Mouse (Mus musculus) midbrain, embryonic 15.5 days (tissue): ENCODE results near the gene Tomm7. TPM values are rescaled to one million over a fixed set of nuclear protein-coding genes. Genes with fewer than 3 reads are reported as not detected.
"Not testable (repeated sequence)": the region's sequence is repeated elsewhere in the genome, so short reads cannot be mapped to it uniquely, and the experiment has no call there.

ENCODE experiments used
- ATAC-seq: fragments of 200-750 bp; cut with Nextera tagmentation; replicated peaks from 2 replicates; pipeline ENCODE4 v1.8.0; 2017; ENCODE audit warnings: moderate TSS enrichment
- H3K27ac ChIP-seq: fragments of 300-500 bp; sonication (generic); 2 replicates; pipeline ENCODE4 v1.5.1; 2015; ENCODE audit warnings: mild to moderate bottlenecking, inconsistent platforms
- H3K27me3 ChIP-seq: fragments of 300-500 bp; sonication (generic); replicated peaks from 2 replicates; pipeline ENCODE4 v1.6.1; 2015; ENCODE audit warnings: inconsistent platforms
- H3K36me3 ChIP-seq: fragments of 300-500 bp; sonication (generic); replicated peaks from 2 replicates; pipeline ENCODE4 v1.6.1; 2015; ENCODE audit warnings: inconsistent platforms
- H3K4me1 ChIP-seq: fragments of 300-500 bp; sonication (generic); 2 replicates; pipeline ENCODE4 v1.6.1; 2015; ENCODE audit warnings: inconsistent platforms
- H3K4me2 ChIP-seq: fragments of 300-500 bp; sonication (generic); 2 replicates; pipeline ENCODE4 v1.6.1; 2015; ENCODE audit warnings: inconsistent platforms, mild to moderate bottlenecking, moderate library complexity
- H3K4me3 ChIP-seq: fragments of 300-500 bp; sonication (generic); 2 replicates; pipeline ENCODE4 v1.5.1; 2015; ENCODE audit warnings: mild to moderate bottlenecking, inconsistent platforms
- H3K9ac ChIP-seq: fragments of 300-500 bp; sonication (generic); 2 replicates; pipeline ENCODE4 v1.6.1; 2015; ENCODE audit warnings: mild to moderate bottlenecking, inconsistent platforms
- H3K9me3 ChIP-seq: fragments of 300-500 bp; sonication (generic); 2 replicates; pipeline ENCODE4 v1.6.1; 2016; ENCODE audit warnings: inconsistent platforms
- WGBS: fragments of 180-500 bp; shearing (Covaris S2); methylation state at CpG from one replicate; pipeline ENCODE4 v1.1.7; 2015; ENCODE audit warnings: mixed read lengths; 5-methylcytosine and 5-hydroxymethylcytosine counted together
- polyA plus RNA-seq: library from polyadenylated mRNA; unstranded; fragments of >200 nt; fragmentation: Nextera tagmentation; extraction: Ambion mirVana; gene quantifications from 2 replicates; pipeline ENCODE4 v1.2.1, GENCODE M21; 2015

Tomm7 gene
- polyA plus RNA-seq, 1 experiment from 2014 or later: 68.8 TPM

DNA sequence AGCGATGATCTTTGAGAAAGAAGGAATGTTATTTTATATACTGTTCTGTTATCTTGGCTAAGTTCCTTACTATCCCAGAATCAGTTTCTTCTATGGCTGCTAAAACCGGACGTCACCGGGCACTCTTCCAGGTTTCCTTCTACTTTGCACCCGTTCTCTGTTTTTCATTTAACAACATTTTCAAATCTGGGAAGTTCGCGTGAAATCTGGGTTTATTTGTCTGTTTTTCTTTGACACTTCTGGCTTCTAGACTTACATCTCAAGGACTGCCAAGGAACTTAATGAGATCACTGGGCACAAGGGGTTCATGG, 525 bp upstream of the Tomm7 start:
- H3K4me3 ChIP-seq: peak overlapping the region; percentile 88
- peak; percentile 21; the same call in 1 of the 2 replicates for ATAC-seq
- H3K36me3 ChIP-seq: 0 out of 2 replicates have a peak, but pooled peaks cover 5% of the 10 kb centered on the region
- H3K9me3 ChIP-seq: no peaks in the 10 kb centered on the region
- WGBS: 34% methylated on average over 7 of the region's 7 CpGs
- peaks cover 21% of the 10 kb centered on the region for H3K4me1 ChIP-seq
- H3K27me3 ChIP-seq: no peaks in the 10 kb centered on the region
- H3K4me2 ChIP-seq: peak overlapping the region; percentile 68
- peak overlapping the region; percentile 90 for H3K9ac ChIP-seq
- H3K27ac ChIP-seq: peak overlapping the region; percentile 88

DNA sequence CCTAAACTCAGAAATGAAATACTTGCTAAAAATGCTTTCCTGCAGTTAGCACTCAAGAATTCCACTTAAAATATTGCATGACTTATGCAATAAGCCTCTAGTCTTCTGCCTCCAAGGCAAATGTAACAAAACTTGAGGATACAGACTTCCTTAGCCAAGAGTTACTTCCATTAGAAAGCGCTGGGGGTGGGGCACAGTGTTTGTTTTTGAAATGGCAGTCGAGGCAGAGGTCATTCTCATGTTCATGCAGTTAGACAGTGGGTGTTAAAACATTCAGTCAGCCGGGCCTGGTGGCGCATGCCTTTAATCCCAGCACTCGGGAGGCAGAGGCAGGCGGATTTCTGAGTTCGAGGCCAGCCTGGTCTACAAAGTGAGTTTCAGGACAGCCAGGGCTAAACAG, 5.8 kb downstream of the Tomm7 start:
- no peaks in the 10 kb centered on the region for H3K9me3 ChIP-seq
- no peaks in the 10 kb centered on the region for H3K27me3 ChIP-seq
- H3K9ac ChIP-seq: no peak overlapping the region
- no peak overlapping the region for H3K4me3 ChIP-seq
- WGBS: 91% methylated on average over 7 of the region's 7 CpGs
- no peak overlapping the region for H3K4me2 ChIP-seq
- H3K36me3 ChIP-seq: peaks cover 14% of the 10 kb centered on the region
- ATAC-seq: no peak
- no peak overlapping the region for H3K27ac ChIP-seq
- H3K4me1 ChIP-seq: peaks cover 11% of the 10 kb centered on the region

DNA sequence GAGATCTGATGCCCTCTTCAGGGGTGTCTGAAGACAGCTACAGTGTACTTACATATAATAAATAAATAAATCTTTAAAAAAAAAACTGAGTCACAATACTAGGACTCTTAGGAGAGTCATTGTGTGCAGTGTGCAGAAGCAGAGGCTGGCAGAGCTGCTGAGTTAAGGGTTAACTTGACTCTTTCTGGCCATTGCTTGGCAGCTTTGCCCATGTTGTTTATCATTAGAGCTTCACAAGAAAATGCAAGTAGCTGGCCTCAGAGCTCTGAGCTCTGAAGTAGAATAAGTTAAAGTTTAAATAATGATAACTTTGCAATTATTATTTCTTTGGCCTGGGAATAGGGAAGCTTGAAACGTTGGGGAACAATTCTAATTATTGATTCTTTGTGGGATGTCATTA, 8.3 kb downstream of the Tomm7 start:
- Histone ChIP-seq H3K27me3 (peaks cover 13% of the 10 kb centered on the region; the same call in 1 of the 2 replicates), H3K36me3 (peaks cover 11% of the 10 kb centered on the region)
- not testable (repeated sequence) for ATAC-seq, H3K4me2 ChIP-seq, H3K4me3 ChIP-seq, H3K9me3 ChIP-seq, H3K4me1 ChIP-seq, H3K27ac ChIP-seq, H3K9ac ChIP-seq
- WGBS: 68% methylated on average over 1 of the region's 1 CpGs

DNA sequence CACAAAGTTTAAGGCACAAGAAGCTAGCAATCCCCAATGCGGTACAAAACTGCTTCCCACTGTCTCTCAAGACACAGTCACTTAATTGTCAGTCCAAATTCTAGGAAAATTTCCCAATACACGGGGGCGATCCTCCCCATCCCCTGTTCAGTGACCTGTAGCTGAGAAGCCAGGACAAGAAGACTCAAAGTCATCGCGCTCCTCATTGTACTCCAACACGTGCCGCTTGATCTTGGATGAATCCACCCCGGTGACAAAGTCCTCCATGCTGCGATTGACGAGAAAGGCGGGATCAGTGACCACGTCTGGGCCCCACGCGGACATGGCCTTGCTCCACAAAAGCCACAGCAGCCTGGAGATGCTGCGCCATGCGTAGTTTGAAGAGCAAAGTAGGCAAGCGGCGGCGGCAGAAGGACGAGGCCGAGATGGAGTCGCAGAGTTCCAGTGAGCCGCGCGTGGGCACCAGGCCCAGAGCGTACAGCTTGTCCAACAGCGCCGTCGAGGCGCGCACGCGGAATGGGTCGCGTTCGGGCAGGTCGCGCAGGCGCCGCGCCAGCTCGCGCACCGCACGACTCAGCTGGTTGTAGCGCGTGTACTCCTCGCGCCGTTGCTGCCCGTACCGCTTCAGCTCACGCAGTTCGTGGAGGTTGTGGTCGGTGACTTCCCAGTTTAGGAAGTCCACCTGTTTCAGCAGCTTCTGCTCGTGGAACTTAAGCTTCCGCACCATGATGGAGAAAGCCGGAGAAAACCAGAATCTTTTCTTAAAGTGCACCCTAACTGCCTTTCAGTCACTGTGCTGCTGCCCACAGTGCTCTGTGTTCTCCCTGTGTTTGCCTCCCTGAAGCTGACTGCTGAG, 12.8 kb downstream of the Tomm7 start:
- ATAC-seq: no peak
- 49% methylated on average over 58 of the region's 58 CpGs for WGBS
- H3K4me1 ChIP-seq: no peaks in the 10 kb centered on the region
- H3K9ac ChIP-seq: no peak overlapping the region
- H3K27ac ChIP-seq: no peak overlapping the region
- no peaks in the 10 kb centered on the region for H3K9me3 ChIP-seq
- H3K27me3 ChIP-seq: peaks cover 13% of the 10 kb centered on the region; the same call in 1 of the 2 replicates
- no peaks in the 10 kb centered on the region for H3K36me3 ChIP-seq
- peak overlapping the region; percentile 34 for H3K4me2 ChIP-seq
- 0 out of 2 replicates have a peak overlapping the region, but pooled peaks have one; percentile 13 for H3K4me3 ChIP-seq

DNA sequence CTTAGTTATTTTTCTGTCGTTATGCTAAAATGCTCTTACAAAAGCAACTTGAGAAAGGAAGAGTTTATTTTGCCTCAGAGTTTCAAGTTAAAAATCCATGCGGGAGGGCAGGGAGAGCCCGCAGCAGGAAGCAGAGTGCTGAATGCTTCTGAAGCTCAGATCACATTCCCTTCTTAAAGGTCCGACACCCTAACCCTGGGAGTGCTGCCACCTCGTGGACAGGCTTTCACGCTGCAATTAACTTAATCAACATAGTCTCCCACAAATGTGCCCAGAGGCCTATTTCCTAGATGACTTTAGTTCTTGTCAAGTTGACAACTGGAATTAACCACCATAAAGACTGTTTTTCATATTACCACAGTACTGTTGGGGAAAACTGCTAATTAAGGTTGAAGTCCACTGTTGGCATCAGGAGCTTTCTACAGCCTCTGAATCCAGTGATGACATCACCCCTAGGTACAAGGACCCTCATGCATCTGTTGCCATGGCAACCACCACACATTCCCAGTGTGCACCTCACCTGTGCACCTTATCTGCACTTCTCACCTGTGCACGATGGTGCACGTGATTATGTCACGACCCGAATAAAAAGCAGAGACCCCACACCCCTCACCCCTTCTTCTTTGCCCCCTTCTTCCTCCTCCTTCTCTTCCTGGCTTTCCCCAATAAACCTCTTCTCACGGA, 17.5 kb downstream of the Tomm7 start:
- no peaks in the 10 kb centered on the region for H3K9me3 ChIP-seq
- no peaks in the 10 kb centered on the region for H3K4me1 ChIP-seq
- H3K4me3 ChIP-seq: no peak overlapping the region
- no peak overlapping the region for H3K4me2 ChIP-seq
- H3K9ac ChIP-seq: no peak overlapping the region
- H3K36me3 ChIP-seq: no peaks in the 10 kb centered on the region
- peaks cover 7% of the 10 kb centered on the region; the same call in 1 of the 2 replicates for H3K27me3 ChIP-seq
- 38% methylated on average over 11 of the region's 11 CpGs for WGBS
- no peak overlapping the region for H3K27ac ChIP-seq
- 0 out of 2 replicates have a peak, but pooled peaks have one; percentile 24 for ATAC-seq

DNA sequence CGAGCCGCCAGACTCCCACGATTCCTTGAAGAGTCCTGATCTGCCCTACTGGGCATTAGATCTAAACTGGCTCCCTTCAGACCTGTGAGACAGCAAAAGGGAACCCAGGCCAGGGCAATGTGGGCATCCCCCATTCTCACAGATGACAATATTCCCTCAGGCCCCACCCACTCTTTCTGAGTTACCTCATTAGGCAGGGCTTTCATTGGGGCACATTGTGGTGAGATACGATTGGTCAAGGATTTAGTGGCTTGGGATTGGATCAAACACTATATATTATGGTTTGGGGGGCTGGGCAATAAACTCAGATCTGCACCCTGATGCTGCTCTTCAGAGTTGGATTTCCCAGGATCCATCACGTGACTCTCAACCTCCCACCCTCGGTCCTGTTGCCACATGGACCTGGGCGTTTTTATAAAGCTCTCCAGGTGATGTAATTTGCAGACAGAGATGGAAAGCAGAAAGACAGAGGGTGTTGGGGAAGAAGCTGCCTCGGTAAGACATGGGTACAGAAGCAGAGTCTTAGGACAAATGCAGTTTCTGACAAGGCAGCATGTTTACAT, 19.7 kb downstream of the Tomm7 start:
- H3K27me3 ChIP-seq: no peaks in the 10 kb centered on the region
- no peak overlapping the region for H3K4me3 ChIP-seq
- H3K9ac ChIP-seq: no peak overlapping the region
- 79% methylated on average over 8 of the region's 8 CpGs for WGBS
- peaks cover 12% of the 10 kb centered on the region for H3K36me3 ChIP-seq
- ATAC-seq: no peak
- H3K9me3 ChIP-seq: no peaks in the 10 kb centered on the region
- H3K4me1 ChIP-seq: no peaks in the 10 kb centered on the region
- no peak overlapping the region for H3K4me2 ChIP-seq
- H3K27ac ChIP-seq: no peak overlapping the region

DNA sequence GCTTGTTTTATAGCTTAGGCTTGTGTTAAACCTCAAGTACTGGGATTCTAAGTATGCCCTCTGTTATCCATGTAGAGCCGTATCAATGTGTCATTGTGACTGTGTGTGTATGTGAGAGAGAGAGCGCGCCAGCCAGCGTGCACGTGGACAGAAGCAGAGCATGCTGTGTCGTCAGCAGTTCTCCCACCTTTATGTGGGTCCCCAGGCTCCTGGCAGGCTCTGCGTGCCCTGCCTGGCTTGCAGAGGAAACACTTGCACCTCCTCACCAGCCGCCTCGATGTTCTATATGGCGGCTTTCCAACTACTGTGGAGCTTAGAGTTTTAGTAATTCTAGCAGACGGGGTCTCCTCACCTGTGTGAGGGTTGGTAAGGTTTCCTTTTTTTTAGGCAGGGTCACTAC, 21.7 kb downstream of the Tomm7 start:
- ATAC-seq: no peak
- Histone ChIP-seq H3K36me3 (peaks cover 20% of the 10 kb centered on the region), H3K4me1 (no peaks in the 10 kb centered on the region), H3K9ac (no peak overlapping the region), H3K4me2 (no peak overlapping the region), H3K9me3 (no peaks in the 10 kb centered on the region), H3K27ac (no peak overlapping the region), H3K27me3 (no peaks in the 10 kb centered on the region), H3K4me3 (no peak overlapping the region)
- WGBS: 79% methylated on average over 11 of the region's 11 CpGs

DNA sequence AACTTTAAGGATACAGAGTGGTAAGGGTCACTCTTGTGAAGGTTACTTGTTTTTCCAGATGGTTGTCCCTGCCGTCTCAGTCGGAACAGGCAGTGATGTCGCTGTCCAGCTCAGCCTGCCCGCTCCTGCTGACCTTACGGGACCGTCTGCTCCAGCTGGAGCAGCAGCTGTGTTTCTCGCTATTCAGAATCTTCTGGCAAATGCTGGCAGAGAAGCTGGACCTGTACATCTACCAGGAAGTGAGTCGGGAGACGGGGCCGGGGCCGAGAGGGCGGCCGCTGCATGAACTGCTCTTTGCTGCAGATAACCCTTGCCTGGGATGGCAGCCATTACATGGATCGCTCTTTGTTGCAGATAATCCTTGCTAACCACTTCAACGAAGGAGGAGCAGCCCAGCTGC, 27.3 kb downstream of the Tomm7 start:
- Histone ChIP-seq H3K9me3 (no peaks in the 10 kb centered on the region), H3K4me2 (no peak overlapping the region), H3K9ac (no peak overlapping the region), H3K36me3 (peaks cover 37% of the 10 kb centered on the region), H3K4me1 (no peaks in the 10 kb centered on the region), H3K27me3 (no peaks in the 10 kb centered on the region), H3K27ac (no peak overlapping the region), H3K4me3 (no peak overlapping the region)
- no peak for ATAC-seq
- 94% methylated on average over 15 of the region's 15 CpGs for WGBS

DNA sequence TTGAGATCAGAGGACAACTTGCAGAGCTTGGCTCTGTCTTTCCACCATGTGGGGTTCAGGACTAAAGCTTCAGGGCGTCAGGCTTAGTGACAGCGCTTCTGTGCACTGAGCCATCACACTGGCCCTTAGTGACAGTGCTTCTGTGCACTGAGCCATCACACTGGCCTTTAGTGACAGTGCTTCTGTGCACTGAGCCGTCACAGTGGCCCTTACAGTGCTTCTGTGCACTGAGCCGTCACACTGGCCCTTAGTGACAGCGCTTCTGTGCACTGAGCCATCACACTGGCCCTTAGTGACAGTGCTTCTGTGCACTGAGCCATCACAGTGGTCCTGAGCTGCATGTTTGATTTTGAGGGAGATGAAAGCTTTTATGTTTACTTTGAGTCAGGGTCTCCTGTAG, 29.1 kb downstream of the Tomm7 start:
- ATAC-seq: no peak
- Histone ChIP-seq H3K9me3 (no peaks in the 10 kb centered on the region), H3K27me3 (no peaks in the 10 kb centered on the region), H3K4me1 (no peaks in the 10 kb centered on the region), H3K4me2 (no peak overlapping the region), H3K9ac (no peak overlapping the region), H3K36me3 (peaks cover 47% of the 10 kb centered on the region), H3K4me3 (no peak overlapping the region), H3K27ac (no peak overlapping the region)
- WGBS: 39% methylated on average over 5 of the region's 5 CpGs

DNA sequence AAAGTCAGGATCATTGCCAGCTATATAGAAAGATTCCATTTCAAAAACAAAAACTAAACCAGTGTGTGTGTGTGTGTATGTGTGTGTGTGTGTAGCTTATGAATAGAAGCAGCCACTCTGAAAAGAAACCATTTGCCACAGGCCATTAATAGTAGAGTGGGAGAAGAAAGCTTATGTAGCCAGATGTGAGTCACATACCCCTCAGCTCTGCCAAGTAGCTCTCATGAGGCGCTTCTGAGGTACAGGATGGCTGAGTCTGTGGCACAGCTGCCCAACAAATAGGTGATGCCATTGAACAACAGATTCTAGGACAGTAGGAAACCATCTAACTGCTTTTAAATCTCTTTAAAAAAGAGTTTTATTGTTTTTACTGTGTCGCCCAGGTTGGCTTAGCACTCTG, 51.2 kb downstream of the Tomm7 start:
- no peak for ATAC-seq
- no peak overlapping the region for H3K27ac ChIP-seq
- H3K4me1 ChIP-seq: peaks cover 9% of the 10 kb centered on the region

DNA sequence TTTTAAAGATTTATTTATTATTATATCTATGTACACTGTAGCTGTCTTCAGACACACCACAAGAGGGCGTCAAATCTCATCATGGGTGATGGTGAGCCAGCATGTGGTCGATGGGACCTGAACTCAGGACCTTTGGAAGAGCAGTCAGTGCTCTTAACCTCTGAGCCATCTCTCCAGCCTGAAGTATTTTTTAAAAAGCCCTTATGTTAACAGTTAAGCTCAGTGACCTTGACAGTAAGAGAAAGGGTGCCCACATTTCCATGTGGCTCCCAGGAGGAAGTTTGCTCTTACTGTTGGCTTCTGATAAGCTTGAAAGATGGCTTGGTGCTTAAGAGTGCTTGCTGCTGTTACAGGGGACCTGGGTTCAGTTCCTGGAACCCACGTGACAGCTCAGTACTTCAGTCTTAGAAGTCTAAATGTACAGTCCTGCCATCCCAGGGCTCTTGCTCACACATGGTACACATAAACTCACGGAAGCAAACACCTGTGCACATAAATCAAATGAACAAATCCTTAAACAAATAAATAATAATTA, 54.8 kb downstream of the Tomm7 start:
- H3K4me1 ChIP-seq: peaks cover 9% of the 10 kb centered on the region
- no peaks in the 10 kb centered on the region for H3K9me3 ChIP-seq
- peaks cover 6% of the 10 kb centered on the region; the same call in 1 of the 2 replicates for H3K36me3 ChIP-seq
- H3K4me3 ChIP-seq: no peak overlapping the region
- 87% methylated on average over 4 of the region's 4 CpGs for WGBS
- no peak overlapping the region for H3K27ac ChIP-seq
- no peak overlapping the region for H3K9ac ChIP-seq
- ATAC-seq: no peak
- H3K4me2 ChIP-seq: no peak overlapping the region; the same call in 1 of the 2 replicates
- no peaks in the 10 kb centered on the region for H3K27me3 ChIP-seq

More for the DNA sequence above, 51.2 kb downstream of the Tomm7 start:
- peaks cover 10% of the 10 kb centered on the region; the same call in 1 of the 2 replicates for H3K36me3 ChIP-seq
- H3K9ac ChIP-seq: no peak overlapping the region
- no peak overlapping the region for H3K4me3 ChIP-seq
- no peaks in the 10 kb centered on the region for H3K27me3 ChIP-seq
- no peak overlapping the region for H3K4me2 ChIP-seq
- no peaks in the 10 kb centered on the region for H3K9me3 ChIP-seq
- 95% methylated on average over 2 of the region's 2 CpGs for WGBS
